Mouse (Mus musculus) heart, postnatal 36 days (tissue): ENCODE measurements around the gene Olfr94. TPM values are rescaled to one million over a fixed set of nuclear protein-coding genes. Genes with fewer than 3 reads are reported as not detected.
"Not testable (repeated sequence)": the region's sequence is repeated elsewhere in the genome, so short reads cannot be mapped to it uniquely, and the experiment has no call there.

Experiments
- DNase-seq, 2 experiments: peaks; one replicate each; pipeline ENCODE4 v3.0.0; 2021 to 2022
- intact Hi-C: fragments of 180-260 bp; cut with DNase I; formaldehyde crosslinking; loops from one replicate; pipeline ENCODE4 v1.15.1; 2025
- total RNA-seq, 2 experiments: library from RNA; stranded (reverse); gene quantifications; 2 replicates each; pipeline ENCODE4 v1.2.3; 2021

Gene Olfr94
- not detected for total RNA-seq

GRCm38 (mm10) chr17:37200894-37201293 lies at the start of gene Olfr94:
Olfr94 (minus strand) TSS chr17:37200994.
- no peak for DNase-seq
- intact Hi-C loops, result loop anchor here (5.0 kb wide), 1 partner anchor 309 kb away; the partner anchor contains the start of gene Trim40

- intact Hi-C loops, result no loop called here
- peak in 1 of 2 experiments; percentile 3 for DNase-seq
Measured at GRCm38 (mm10) chr17:37250544-37250943, 49.8 kb upstream of the Olfr94 start.

- intact Hi-C loops, result no loop called here
- no peak for DNase-seq
Measured at GRCm38 (mm10) chr17:37249460-37249859, 48.7 kb upstream of the Olfr94 start.

DNA sequence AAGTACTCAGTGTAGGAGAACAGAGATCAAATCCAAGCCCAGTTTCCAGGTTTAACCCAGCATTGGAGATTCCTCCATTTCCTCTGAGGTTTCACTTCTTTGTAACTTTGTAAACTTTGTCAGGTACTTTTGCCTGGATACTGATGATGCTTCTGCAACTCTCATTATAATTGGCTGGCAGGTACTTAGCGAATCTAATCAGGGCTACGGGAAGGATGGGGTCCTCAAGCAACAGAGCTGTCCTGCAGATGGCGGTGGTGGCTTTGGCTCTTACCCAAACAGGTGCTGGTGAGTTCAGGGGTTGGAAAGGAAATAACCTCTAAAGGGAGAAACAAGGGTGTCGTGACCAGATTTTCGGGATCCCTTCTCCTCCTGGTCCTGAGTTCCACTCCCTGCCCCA lies 45.9 kb upstream of the Olfr94 start:
- DNase-seq, result peak; percentile 15 to 19
- intact Hi-C loops, result no loop called here

GRCm38 (mm10) chr17:37242198-37242597 lies 41.4 kb upstream of the Olfr94 start:
- DNase-seq, result no peak
- intact Hi-C loops, result no loop called here

DNA sequence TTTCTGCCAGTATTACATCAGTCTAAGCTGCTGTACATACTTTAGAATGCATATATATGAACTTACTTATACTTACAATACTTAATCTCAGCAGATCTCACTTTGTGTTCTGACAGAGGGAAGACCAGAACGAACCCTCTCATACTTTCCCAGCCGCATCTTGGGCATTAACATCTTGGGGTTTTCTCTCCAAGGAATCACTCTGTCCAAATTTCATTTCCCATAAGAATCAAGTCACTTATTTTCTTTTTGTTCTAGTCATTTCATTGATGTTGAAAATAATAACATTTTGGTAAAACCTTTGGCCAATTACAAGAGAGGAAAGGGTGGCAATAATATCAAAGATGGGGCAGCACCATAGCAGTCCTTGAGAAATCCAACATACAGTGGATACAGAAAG lies 36.4 kb upstream of the Olfr94 start, which contains the start of gene Olfr97:
TSS of gene Olfr97 (minus strand) at position 101 of the 400 bp plus-strand sequence.
- DNase-seq, intact Hi-C loops: not testable (repeated sequence)

DNA sequence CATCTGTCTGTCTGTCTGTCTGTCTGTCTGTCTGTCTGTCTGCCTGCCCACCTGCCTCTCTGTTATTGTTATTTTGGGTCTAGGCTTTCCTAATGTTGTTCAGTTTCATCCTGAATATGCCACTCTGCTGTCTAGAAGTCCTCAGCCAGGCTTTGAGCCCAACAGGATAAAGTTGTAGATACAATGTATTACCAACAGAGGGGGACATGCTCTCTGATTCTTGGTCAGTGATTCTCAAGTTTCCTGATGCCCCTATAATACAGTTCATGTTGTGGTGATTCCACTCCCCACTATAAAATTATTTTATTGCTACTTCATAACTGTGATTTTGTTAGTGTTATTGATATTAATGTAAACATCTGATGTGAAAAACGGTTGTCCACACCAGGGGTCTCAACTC lies 21.1 kb upstream of the Olfr94 start:
- DNase-seq, result no peak
- intact Hi-C loops, result no loop called here

DNA sequence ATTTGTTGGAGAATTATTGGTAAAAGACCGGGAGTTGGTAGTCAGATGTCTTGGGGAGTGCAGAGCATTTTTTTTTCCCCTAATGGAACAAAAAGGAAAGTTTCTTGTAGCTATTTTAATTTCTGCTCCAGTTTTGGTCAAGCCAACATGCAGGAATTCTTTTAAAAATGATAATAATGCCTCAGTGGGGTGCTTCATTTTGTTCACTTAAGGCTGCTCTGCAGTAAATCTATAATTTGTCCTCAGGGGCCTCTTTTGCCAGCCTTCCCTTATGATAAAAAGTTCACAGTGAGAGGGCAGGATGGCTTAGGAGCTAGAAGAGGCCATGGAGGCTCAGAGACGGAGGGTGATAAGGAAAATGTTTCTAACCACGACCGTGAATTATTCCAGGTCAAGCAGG lies 19.1 kb upstream of the Olfr94 start, which contains the start of gene Olfr96:
TSS of gene Olfr96 (plus strand) at position 301 of the 400 bp plus-strand sequence.
- DNase-seq, result no peak

GRCm38 (mm10) chr17:37218486-37218885 lies 17.7 kb upstream of the Olfr94 start:
- peak in 1 of 2 experiments; percentile 2 for DNase-seq
- intact Hi-C loops, result no loop called here

More for the DNA sequence above, 19.1 kb upstream of the Olfr94 start, which contains the start of gene Olfr96:
- intact Hi-C loops, result no loop called here

DNA sequence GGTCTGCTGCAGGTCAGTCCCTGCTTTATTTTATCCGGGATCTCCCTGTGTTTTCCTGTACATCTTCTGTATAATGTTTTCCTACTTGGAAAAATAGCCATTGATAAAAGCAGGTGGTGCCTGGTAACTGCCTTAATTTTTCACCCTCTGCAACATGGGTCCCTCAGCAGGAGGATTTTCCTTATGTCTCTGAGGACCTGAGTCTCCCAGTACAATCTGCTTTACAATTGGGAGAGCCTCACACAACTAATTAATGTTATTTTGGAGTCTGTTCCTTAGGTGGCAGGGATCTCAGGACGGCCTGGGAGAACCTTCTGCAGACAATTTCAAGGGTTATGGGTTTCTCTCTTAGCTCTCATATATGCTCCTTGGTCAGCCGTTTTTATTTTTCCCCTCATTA lies 12.2 kb upstream of the Olfr94 start, which contains the start of gene Olfr95:
TSS of gene Olfr95 (minus strand) at position 101 of the 400 bp plus-strand sequence.
- intact Hi-C loops, result no loop called here
- DNase-seq, result no peak

- intact Hi-C loops, result no loop called here
- no peak for DNase-seq
Measured at GRCm38 (mm10) chr17:37210884-37211768, 10.3 kb upstream of the Olfr94 start.

DNA sequence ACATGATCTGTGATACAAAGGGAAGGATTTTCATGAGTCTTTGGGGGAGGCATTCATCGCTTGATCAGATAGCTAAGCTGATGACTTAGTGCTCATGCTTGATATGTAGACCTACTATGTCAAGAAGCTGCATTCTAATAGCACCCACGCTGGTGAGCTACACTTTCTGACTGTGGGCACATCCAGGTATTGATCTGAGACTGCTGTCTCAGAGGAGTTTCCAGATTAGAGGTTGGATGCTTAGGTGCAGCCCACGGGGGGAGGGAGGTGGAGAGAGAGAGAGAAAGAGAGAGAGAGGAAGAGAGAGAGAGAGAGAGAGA lies 3.1 kb upstream of the Olfr94 start:
- intact Hi-C loops, result loop anchor here (1.0 to 5.0 kb wide), 2 partner anchors 121 to 312 kb away; partner anchors contain the start of gene Trim40
- no peak for DNase-seq

DNA sequence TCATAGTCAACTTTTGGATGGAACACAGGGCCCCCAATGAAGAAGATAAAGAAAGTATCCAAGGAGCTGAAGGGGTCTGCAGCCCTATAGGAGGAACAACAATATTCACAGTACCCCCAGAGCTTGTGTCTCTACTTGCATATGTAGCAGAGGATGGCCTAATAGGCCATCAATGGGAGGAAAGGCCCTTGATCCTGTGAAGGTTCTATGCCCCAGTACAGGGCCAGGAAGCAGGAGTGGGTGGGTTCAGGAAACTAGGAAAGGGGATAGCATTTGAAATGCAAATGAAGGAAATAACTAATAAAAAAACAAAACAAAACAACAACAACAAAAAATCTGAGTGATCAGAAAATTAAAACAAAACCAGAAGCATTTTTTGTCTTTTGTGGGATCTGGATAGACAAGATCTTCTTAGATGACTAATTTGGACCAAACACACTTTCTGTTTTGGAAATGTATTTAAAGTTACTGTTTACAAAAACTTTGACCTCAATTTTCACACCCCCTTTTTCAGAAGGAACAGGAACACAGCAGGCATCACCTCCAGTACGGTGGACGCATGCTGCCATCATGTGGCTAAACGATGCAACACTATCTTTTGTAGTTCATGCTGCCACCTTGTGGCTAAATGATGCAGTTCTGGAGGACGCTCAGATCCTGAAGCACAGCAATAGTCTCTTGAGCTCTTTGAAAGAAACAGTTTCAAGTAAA lies 2.6 kb upstream of the Olfr94 start:
- DNase-seq, result peak; percentile 76 to 79
- intact Hi-C loops, result loop anchor here (1.0 to 5.0 kb wide), 2 partner anchors 120 to 311 kb away; partner anchors contain the start of gene Trim40

DNA sequence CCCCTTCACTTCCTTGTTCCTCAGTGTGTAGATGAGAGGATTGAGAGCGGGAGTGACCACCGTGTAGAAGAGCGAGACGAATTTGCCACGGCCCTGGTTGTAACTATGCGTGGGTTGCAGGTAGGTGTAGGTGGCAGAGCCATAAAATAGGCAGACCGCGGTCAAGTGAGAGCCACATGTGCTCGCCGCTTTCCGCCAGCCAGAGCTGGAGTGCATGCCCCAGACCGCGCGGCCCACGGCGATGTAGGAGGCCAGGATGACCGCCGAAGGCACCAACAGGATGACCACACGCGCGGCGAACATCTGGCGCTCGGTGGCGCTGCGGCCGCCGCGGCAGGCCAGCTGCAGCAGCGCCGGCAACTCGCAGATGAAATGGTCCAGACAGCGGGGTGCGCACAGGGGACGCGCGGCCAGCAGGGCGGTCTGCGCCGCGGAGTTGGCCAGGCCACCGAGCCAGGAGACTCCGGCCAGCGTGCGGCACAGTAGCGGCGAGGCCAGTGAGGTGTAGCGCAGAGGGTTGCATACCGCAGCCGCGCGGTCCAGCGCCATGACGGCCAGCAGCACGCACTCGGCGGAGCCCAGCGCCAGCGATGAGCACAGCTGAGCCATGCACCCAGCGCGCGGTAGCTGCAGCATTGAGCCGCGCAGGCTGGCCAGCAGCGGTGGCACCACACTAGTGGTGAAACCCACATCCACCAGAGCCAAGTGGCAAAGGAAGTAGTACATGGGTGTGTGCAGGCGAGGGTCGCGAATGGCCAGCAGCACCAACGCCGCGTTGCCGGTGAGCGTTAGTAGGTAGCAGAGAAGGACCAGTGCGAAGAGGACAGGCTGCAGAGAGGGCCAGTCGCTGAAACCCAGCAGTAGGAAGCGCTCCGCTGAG lies 3.7 kb downstream of the Olfr94 start:
- intact Hi-C loops, result no loop called here
- peak in 1 of 2 experiments; percentile 2 for DNase-seq

DNA sequence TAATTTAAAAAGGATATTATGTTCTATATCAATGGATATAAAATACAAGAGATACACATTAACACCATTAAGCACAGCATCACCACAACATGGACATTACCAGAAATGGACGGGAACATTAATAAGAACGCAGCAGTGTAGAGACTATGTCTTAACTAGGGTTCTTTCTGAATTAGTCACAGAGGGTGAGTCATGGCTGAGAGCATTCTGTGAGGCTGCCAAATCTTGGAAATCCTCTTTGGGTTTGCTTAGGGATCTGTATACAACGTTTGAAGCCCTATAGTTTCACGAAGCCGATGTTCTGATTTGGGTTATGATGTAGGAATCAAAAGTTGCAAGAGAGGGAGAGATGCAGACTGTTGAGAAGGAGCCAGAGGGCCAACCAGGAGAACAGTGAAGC lies 6.0 kb downstream of the Olfr94 start:
- no peak for DNase-seq
- intact Hi-C loops, result no loop called here

DNA sequence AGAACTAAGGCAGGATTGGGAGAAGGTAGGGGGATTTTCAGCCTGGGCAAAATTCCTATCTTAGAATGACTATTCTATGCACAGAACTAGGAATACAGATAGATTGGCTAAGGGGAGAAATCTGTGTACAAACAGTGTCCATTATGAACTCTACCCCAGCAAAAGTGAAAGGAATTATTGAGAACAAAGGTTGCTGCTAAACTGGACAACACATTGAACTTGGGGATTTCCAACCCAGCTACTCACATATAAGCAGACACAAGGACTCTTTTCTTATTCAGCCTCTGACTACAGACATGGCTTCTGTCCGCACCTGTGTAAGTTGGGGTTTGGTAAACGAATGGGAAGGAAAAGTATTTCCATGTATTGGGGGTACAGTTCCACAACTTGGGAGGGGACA lies 7.1 kb downstream of the Olfr94 start, which contains the start of gene Ubd:
TSS of gene Ubd (plus strand) at position 237 of the 400 bp plus-strand sequence.
- no peak for DNase-seq
- intact Hi-C loops, result no loop called here

- intact Hi-C loops, result no loop called here
Measured at GRCm38 (mm10) chr17:37193032-37193431, 7.8 kb downstream of the Olfr94 start.

GRCm38 (mm10) chr17:37190711-37191110 lies 10.1 kb downstream of the Olfr94 start:
- intact Hi-C loops, result no loop called here
- DNase-seq, result no peak

More at GRCm38 (mm10) chr17:37193032-37193431, 7.8 kb downstream of the Olfr94 start:
- DNase-seq, result no peak

GRCm38 (mm10) chr17:37185474-37185873 lies 15.3 kb downstream of the Olfr94 start:
- intact Hi-C loops, result no loop called here
- no peak for DNase-seq

DNA sequence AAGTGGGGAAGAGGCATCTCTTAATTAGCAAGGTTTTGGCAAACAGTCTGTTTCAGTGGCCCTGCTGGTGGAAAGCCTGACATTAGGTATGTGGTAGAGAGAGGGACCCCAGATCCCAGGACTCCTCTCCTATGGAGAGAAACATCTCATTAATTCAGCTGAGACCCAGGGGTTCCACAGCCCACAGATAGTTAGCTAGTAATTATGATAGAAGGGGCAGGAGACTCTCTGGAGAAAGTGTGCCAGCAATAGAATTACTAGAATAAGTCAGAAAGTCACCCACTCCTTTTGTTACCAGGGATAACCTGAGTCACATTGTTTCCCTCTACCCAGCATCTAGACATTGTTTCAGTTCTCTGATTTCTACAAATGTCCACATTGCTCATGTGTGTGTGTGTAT lies 39.4 kb downstream of the Olfr94 start, which contains the start of gene Olfr93:
TSS of gene Olfr93 (minus strand) at position 101 of the 400 bp plus-strand sequence.
- DNase-seq, result no peak
- intact Hi-C loops, result no loop called here
